Mouse (Mus musculus): ENCODE measurements around the gene Crb3.

DNA sequence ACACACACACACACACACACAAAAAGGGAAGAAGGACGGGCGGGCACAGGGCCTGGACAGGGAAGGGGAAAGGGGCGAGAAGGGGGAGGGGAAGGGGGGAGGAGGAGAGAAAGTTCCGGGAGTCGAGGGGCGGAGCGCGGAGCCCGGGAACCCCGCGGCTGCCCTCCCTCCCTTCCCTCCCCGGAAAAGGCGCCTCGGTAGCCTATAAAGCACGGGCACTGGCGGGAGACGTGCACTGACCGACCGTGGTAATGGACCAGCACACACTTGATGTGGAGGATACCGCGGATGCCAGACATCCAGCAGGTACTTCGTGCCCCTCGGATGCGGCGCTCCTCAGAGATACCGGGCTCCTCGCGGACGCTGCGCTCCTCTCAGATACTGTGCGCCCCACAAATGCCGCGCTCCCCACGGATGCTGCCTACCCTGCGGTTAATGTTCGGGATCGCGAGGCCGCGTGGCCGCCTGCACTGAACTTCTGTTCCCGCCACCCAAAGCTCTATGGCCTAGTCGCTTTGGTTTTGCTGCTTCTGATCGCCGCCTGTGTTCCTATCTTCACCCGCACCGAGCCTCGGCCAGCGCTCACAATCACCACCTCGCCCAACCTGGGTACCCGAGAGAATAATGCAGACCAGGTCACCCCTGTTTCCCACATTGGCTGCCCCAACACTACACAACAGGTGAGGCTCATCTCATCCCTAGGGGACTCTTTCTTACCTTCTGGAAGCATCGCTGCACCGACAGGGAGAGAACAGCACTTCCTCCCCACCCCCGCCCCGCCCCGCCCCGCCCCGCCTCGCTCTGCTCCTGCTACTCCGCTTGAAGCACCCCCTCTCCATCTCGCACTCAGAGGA lies 46.5 kb downstream of the Crb3 start, which contains the start of gene Tnfsf9:
- TF ChIP-seq CTCF (IDR thresholded peaks at IDR 0.05; ENCODE audit: control insufficient read depth, insufficient read depth, insufficient replicate concordance, low read depth, low read length) (no peak), POLR2A (IDR thresholded peaks at IDR 0.05; ENCODE audit: control insufficient read depth, low read depth, low read length) (no peak)
